Mouse (Mus musculus) heart, embryonic 11.5 days (tissue): ENCODE results near the gene Sel1l3. TPM values are rescaled to one million over a fixed set of nuclear protein-coding genes. Genes with fewer than 3 reads are reported as not detected.

Source experiments
- ATAC-seq: fragments of 200-750 bp; cut with Nextera tagmentation; replicated peaks from 2 replicates; pipeline ENCODE4 v1.8.0; 2017; ENCODE audit warnings: moderate library complexity; ENCODE audit not compliant: insufficient number of reproducible peaks, low FRiP score, low TSS enrichment
- H3K27ac ChIP-seq: fragments of 300-500 bp; sonication (generic); 2 replicates; pipeline ENCODE4 v1.5.1; 2014; ENCODE audit warnings: mild to moderate bottlenecking, low read depth, low read length
- H3K27me3 ChIP-seq: fragments of 300-500 bp; sonication (generic); 2 replicates; pipeline ENCODE4 v1.6.1; 2014; ENCODE audit warnings: mild to moderate bottlenecking, low read length, mixed read lengths; ENCODE audit not compliant: control insufficient read depth, insufficient read depth
- H3K36me3 ChIP-seq: fragments of 300-500 bp; sonication (generic); 2 replicates; pipeline ENCODE4 v1.6.1; 2014; ENCODE audit warnings: mild to moderate bottlenecking, low read length, moderate library complexity, mixed read lengths; ENCODE audit not compliant: control insufficient read depth, insufficient read depth
- H3K4me1 ChIP-seq: fragments of 300-500 bp; sonication (generic); 2 replicates; pipeline ENCODE4 v1.6.1; 2014; ENCODE audit warnings: low read length; ENCODE audit not compliant: control insufficient read depth, insufficient read depth
- H3K4me2 ChIP-seq: fragments of 300-500 bp; sonication (generic); 2 replicates; pipeline ENCODE4 v1.6.1; 2014; ENCODE audit warnings: mild to moderate bottlenecking, moderate library complexity
- H3K4me3 ChIP-seq: fragments of 300-500 bp; sonication (generic); 2 replicates; pipeline ENCODE4 v1.5.1; 2014; ENCODE audit warnings: low read depth, low read length
- H3K9ac ChIP-seq: fragments of 300-500 bp; sonication (generic); 2 replicates; pipeline ENCODE4 v1.6.1; 2014; ENCODE audit warnings: mild to moderate bottlenecking, low read depth, low read length, moderate library complexity
- H3K9me3 ChIP-seq: fragments of 300-500 bp; sonication (generic); replicated peaks from 2 replicates; pipeline ENCODE4 v1.6.1; 2016; ENCODE audit warnings: low read length; ENCODE audit not compliant: control insufficient read depth
- WGBS: fragments of 180-500 bp; shearing (Covaris S2); extraction: QIAGEN DNeasy Blood & Tissue Kit; methylation state at CpG from one replicate; pipeline ENCODE4 v1.1.7; 2014; ENCODE audit not compliant: insufficient replicate concordance; 5-methylcytosine and 5-hydroxymethylcytosine counted together
- polyA plus RNA-seq: library from polyadenylated mRNA; unstranded; fragments of >200 nt; fragmentation: Nextera tagmentation; extraction: Ambion mirVana; gene quantifications from 2 replicates; pipeline ENCODE4 v1.2.1, GENCODE M21; 2014

Gene Sel1l3
- polyA plus RNA-seq, 1 experiment from 2014 or later, result 1.5 TPM

DNA sequence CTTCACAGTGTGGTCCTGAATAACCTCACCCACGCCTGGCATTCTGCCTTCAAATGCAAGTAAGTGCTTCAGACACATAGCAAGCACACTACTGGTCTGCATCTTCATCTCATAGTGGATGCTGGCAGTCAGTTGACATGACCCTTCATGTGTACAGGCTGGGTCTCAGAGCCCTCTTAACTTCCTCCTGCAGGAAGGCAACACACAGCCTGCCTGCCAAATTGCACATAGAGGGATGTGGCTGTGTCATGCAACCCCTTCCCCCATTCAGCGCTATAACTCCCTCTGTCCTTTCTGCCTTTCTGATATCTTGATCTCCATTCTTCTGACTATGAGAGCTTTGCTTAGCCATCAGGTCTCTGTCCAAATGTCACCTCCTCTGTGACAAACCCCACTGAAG, 19.3 kb downstream of the Sel1l3 start:
- Histone ChIP-seq H3K9me3 (no peaks in the 10 kb centered on the region), H3K27me3 (no peaks in the 10 kb centered on the region), H3K4me3 (no peak overlapping the region), H3K9ac (no peak overlapping the region), H3K36me3 (no peaks in the 10 kb centered on the region), H3K4me1 (no peaks in the 10 kb centered on the region), H3K4me2 (no peak overlapping the region), H3K27ac (no peak overlapping the region)
- no peak for ATAC-seq
- WGBS, result 76% methylated on average over 2 of the region's 2 CpGs

DNA sequence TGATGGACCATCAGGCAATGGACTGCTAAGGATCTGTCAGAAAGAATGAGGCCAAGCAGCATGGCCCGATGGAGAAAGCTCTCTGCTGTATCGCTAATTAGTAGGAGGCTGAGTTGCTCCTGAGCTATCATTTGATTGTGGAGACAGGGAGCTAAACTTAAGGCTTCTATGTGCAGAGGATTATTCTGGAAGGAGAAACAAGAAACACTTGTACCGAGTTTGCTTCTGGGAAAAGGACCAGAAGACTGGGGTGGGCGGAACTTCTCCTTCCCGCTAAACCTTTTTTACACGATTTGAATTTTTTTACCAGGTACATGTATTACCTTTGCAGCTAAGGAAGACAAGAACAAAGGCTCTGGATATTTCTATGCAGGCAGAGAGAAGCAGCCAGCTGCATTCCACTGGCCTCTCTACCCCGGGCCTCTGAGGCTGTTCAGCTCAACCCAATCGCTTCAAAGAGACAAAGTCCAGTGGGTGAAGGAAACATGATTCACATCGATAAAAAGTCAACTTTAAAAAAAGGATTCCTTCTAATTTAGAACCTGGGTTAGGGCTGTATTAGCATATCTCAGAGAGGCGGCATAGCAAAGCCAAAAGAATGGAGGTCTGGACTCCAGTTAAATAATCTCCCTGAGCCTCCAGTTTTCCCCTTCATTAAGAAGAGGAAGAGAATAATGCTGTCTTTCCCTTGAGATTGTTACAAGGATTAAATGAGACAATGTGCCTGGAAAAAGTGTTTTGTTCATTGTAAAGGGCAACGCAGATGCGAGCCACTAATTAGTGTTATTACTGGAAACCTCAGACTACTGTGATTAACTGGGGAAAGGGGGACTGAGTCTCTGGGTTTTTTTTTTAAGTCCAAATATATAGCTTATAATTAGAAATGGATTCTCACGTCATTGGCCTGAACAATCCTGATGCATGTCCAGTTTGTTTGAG, 20.4 kb downstream of the Sel1l3 start:
- no peaks in the 10 kb centered on the region for H3K27me3 ChIP-seq
- no peak overlapping the region for H3K4me2 ChIP-seq
- H3K9me3 ChIP-seq, result no peaks in the 10 kb centered on the region
- 76% methylated on average over 13 of the region's 13 CpGs for WGBS
- no peaks in the 10 kb centered on the region for H3K36me3 ChIP-seq
- H3K9ac ChIP-seq, result no peak overlapping the region
- H3K4me3 ChIP-seq, result no peak overlapping the region
- no peak for ATAC-seq
- no peak overlapping the region for H3K27ac ChIP-seq
- no peaks in the 10 kb centered on the region for H3K4me1 ChIP-seq

DNA sequence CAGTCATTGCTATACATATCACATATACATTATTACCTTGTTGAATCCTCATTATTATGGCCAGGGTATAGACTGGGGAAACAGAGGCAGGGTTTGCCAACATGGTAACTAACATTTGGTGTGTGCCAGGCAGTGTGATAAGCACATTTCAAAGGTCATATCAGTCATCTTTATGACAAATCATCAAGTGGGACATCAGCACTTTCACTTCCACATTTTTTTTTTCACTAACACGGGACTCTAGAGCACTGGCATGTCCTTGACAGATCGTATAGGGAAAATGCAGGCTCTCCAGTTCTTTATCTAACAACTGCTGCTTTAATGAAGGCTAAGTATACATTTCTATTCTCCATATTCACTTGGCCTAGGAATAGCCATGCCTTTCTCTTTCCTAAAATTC, 25.1 kb downstream of the Sel1l3 start:
- H3K27ac ChIP-seq, result no peak overlapping the region
- WGBS, result 69% methylated on average over 2 of the region's 2 CpGs
- H3K36me3 ChIP-seq, result no peaks in the 10 kb centered on the region
- no peaks in the 10 kb centered on the region for H3K9me3 ChIP-seq
- H3K4me2 ChIP-seq, result no peak overlapping the region
- no peak overlapping the region for H3K4me3 ChIP-seq
- no peaks in the 10 kb centered on the region for H3K27me3 ChIP-seq
- H3K4me1 ChIP-seq, result no peaks in the 10 kb centered on the region
- no peak overlapping the region for H3K9ac ChIP-seq
- no peak for ATAC-seq

DNA sequence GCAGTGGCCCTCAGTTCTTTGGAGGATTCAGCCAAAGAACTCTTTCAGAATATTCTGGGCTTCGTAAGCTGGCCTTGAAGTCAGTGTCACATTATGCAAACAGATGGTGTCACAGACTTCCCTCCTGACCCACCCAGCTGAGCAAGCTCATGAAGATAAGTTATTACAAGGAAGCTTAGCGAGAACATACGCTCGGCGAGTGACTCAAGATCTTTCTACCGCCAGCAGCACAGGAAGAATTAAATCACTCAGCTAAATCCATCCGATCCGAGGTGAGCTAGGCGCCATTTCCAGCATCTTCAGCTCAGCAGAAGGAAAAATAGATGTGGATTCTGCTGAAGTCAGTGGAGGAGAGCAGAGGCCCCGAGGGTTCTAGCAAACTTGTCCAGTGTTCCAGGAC, 26.5 kb downstream of the Sel1l3 start:
- no peak overlapping the region for H3K9ac ChIP-seq
- H3K4me3 ChIP-seq, result no peak overlapping the region
- no peaks in the 10 kb centered on the region for H3K27me3 ChIP-seq
- ATAC-seq, result no peak
- H3K4me2 ChIP-seq, result no peak overlapping the region
- H3K36me3 ChIP-seq, result no peaks in the 10 kb centered on the region
- H3K27ac ChIP-seq, result no peak overlapping the region
- WGBS, result 58% methylated on average over 10 of the region's 10 CpGs
- H3K4me1 ChIP-seq, result no peaks in the 10 kb centered on the region
- no peaks in the 10 kb centered on the region for H3K9me3 ChIP-seq

DNA sequence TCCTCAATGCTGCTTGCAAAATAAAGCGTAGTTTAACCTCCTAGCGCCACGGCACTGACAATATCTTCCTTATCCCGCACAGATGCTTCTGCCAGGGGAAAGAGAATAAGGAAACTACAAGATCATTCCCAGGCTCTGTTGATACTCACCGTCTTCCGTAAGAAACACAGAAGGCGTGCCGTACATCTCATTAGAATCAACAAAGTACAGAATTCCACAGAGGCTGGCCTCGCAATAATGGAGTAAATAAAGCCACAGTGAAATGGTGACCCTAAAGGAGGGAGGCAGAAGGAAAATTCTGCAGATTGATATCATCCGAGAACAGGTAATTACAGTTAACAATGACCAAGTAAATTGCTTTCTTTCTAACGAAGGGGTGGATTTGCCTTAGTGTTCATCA, 27.9 kb downstream of the Sel1l3 start:
- WGBS, result 82% methylated on average over 11 of the region's 11 CpGs
- Histone ChIP-seq H3K9ac (no peak overlapping the region), H3K4me3 (no peak overlapping the region), H3K4me2 (no peak overlapping the region), H3K27me3 (no peaks in the 10 kb centered on the region), H3K36me3 (no peaks in the 10 kb centered on the region), H3K9me3 (no peaks in the 10 kb centered on the region), H3K27ac (no peak overlapping the region), H3K4me1 (no peaks in the 10 kb centered on the region)
- no peak for ATAC-seq

DNA sequence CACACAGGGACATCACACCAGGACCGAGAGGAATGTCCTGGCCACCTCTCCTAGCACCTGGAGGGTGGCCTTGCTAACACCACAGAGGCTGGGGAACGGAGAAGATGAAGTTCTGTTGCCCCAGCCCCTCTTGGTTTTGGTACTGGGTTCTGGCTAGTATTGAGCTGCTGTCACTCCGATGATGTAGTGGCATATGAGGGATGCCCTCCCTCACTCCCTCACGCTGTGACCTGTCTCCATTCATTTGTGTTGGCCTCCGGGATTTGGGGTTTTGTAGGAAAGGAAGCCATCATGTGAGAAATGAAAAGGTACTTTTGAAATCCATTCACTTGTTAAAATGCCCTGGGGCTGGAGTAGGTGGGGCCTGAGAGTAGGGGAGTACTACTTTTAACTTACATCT, 33.8 kb downstream of the Sel1l3 start:
- Histone ChIP-seq H3K27ac (no peak overlapping the region), H3K4me3 (no peak overlapping the region), H3K9me3 (no peaks in the 10 kb centered on the region), H3K9ac (no peak overlapping the region), H3K4me2 (no peak overlapping the region), H3K27me3 (no peaks in the 10 kb centered on the region), H3K4me1 (peaks cover 11% of the 10 kb centered on the region), H3K36me3 (no peaks in the 10 kb centered on the region)
- no peak for ATAC-seq
- 79% methylated on average over 5 of the region's 5 CpGs for WGBS

DNA sequence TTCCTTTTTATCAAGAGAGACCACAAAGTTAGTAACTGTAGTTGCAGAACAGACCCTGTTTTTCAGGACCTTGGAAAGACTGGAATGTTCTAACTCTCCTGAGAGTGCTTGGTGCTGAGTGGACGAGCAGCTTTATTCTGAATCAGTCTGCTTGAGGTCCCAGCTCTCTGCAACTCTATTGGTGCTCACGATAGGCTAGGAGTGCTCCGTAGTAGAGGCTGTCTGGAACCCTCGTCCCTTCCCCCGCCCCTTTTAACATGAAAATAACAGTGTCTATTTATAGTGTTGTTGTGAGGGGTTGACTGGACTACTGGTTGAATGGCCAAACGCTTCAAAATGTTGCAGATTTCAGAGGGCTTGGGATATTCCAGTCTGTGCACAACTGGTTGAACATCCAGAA, 37.0 kb downstream of the Sel1l3 start:
- Histone ChIP-seq H3K4me2 (no peak overlapping the region), H3K27ac (no peak overlapping the region)

DNA sequence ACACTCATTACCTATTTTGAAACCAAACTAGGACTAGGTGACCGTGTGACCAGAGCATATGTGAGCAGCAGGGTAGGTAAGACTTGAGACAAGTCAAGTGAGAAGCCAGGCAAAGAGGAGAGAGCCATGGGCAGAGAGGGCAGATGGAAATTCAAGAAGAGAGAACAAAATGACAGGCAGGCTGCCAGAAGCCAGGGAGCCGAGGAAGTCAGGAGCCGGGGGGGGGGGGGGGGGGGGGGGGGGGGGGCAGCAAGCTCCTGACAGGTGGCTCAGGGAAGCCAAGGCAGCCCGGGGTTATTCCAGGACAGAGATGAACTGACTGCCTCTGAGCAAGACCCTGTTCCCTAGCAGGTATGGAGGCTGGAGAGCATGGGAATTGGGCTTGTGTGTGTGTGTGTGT, 37.7 kb downstream of the Sel1l3 start:
- Histone ChIP-seq H3K9ac (no peak overlapping the region), H3K4me2 (no peak overlapping the region), H3K4me1 (peaks cover 11% of the 10 kb centered on the region), H3K27me3 (no peaks in the 10 kb centered on the region), H3K27ac (no peak overlapping the region), H3K36me3 (no peaks in the 10 kb centered on the region), H3K4me3 (no peak overlapping the region), H3K9me3 (no peaks in the 10 kb centered on the region)
- WGBS, result 48% methylated on average over 2 of the region's 4 CpGs
- ATAC-seq, result no peak

More for the DNA sequence above, 37.0 kb downstream of the Sel1l3 start:
- Histone ChIP-seq H3K4me1 (peaks cover 11% of the 10 kb centered on the region), H3K9ac (no peak overlapping the region), H3K27me3 (no peaks in the 10 kb centered on the region), H3K9me3 (no peaks in the 10 kb centered on the region), H3K4me3 (no peak overlapping the region), H3K36me3 (no peaks in the 10 kb centered on the region)
- WGBS, result 39% methylated on average over 6 of the region's 6 CpGs
- no peak for ATAC-seq

DNA sequence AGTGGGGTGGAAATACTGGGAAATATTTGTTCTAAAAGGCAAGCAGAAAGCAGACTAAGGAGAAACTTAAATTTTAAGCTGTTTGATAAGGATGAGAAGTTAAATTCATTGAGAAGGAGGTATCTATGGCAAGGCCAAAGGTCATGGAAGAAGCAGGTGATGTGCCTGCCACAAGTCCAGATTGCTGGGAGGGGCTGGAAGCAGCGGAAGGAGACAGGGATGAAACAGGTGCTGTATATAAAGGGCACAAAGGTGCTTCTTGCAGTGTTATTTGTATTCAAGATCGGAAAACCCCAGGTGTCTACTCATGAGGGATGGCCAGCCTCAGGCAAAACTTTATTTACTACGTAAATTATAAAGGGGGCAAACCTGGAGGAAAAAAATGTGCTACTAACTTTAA, 38.5 kb downstream of the Sel1l3 start:
- H3K4me3 ChIP-seq, result no peak overlapping the region
- ATAC-seq, result no peak

More for the DNA sequence above, 38.5 kb downstream of the Sel1l3 start:
- Histone ChIP-seq H3K27ac (no peak overlapping the region), H3K9ac (no peak overlapping the region), H3K4me2 (no peak overlapping the region), H3K4me1 (peaks cover 11% of the 10 kb centered on the region), H3K36me3 (no peaks in the 10 kb centered on the region), H3K9me3 (no peaks in the 10 kb centered on the region), H3K27me3 (no peaks in the 10 kb centered on the region)
- 85% methylated on average over 3 of the region's 3 CpGs for WGBS
